Mouse (Mus musculus): ENCODE results near the gene Dnah7a.
"Not testable (repeated sequence)": the region's sequence is repeated elsewhere in the genome, so short reads cannot be mapped to it uniquely, and the experiment has no call there.

The Dnah7a gene

DNA sequence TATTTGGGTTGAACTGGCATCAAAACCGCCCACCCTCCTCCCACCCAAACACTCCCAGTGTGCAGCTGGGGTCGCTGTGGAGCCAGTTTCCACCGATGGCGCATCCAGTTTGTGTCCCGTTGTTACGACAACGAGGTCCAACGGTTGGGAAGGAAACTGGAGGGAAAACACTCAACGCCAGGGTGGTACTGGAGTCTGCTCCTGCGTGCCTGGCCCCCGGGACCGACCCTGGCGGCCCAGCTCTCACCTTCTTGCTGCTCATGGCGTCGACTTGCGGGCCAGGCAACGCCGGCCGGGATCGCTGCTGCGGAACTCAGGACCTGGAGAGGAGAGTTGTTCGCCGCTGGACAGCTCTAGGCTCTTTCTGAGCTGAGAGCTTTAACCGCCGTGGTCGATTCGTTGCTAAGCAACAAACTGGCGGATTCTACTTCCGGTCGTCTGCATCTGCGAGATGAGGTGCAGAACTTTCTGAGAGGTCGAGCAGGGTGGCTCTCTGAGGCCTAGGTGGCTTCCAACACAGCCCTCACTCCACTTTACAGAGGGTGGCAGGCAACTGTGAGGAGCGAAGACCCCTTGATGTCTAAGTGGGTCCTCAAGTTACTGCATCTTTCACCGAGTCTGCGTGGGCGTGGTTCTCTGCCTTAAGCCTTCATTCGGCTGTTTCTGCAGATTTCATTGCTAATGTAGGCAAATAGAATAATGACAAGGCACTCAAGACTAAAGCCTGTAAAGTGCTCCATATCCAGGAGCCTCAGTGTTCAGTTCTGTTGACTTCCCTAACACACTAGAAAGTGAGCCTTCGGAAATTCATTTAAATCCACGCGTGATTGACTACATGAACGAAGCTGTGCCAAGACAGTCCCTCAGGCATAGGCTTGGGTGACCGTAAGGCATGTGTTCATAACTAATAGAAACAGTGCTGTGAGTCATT, at the start of gene Dnah7a:
Gene Dnah7a, minus strand, starts transcription at position 354 of the 931 bp plus-strand sequence.
- DNase-seq (ENCODE audit: low read depth, low spot score): no peak

DNA sequence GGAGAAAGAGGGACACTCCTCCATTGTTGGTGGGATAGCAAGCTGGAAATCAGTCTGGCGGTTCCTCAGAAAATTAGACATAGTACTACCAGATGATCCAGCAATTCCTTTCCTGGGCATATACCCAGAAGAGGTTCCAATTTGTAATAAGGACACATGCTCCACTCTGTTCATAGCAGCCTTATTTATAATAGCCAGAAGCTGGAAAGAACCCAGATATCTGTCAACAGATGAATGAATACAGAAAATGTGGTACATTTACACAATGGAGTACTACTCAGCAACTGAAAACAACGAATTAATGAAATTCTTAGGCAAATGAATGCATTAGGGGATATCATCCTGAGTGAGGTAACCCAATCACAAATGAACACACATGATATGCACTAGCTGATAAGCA, 46.9 kb upstream of the Dnah7a start:
- not testable (repeated sequence) for DNase-seq (ENCODE audit: low read depth, low spot score)

DNA sequence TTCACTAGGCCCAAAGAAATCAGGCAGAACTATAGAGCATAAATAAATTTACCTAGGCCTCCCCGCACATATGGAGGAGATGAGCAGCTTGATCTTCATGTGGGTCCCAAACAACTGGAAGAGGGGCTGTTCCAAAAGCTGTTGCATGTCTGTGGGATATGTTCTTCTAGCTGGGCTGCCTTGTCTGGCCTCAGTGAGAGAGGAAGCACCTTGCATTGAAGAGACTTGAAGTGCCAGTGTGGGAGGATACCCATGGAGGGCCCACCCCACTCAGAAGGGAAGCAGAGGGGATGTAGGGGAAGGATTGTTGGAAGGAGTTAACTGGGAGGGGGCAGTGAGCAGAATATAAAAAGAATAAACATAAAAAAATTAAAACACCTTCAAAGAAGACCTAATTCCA, 44.6 kb upstream of the Dnah7a start:
- DNase-seq (ENCODE audit: low read depth, low spot score): no peak

DNA sequence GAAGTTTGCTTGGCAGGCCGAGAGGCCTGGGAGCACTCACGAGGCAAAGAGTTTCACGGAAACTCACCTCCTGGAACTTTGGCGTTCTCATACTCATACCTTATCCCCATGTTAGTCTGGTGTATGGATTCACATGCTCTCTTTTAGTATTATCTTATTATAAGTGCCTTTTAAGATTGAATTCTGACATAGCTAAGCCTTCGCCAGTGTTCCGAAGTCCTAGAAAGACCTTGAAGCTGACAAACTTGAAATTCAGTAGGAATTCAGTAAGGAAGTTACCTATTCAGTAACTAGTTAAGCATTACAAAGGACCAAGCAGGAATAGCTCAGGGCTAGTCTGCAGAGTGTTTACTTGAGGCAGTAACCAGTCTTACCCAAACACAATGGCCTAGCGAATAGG, 44.1 kb upstream of the Dnah7a start:
- not testable (repeated sequence) for DNase-seq (ENCODE audit: low read depth, low spot score)

DNA sequence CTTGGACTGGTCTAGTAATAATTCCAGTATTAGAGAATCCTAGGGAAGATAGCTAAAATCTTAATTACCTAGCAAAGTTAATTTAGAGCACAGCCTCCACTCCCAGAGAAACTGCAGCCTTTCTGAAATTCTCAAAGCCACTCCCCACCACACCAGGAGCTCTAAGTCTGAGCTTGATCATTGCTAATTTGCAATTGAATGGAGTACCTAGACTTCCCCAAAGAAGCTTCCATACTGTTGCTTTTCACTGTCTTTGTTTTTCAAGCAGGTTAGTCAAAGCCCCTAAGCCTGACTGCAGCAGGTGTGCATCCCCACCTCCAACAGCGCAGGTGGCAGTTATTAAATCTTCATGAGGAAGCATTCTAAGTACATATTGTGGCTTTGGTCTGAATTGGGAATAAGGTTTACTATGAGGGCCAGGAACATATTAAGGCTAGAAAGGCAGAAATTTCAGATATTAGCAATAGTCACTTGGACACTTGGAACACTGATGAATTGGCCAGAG, 43.3 kb upstream of the Dnah7a start:
- DNase-seq (ENCODE audit: low read depth, low spot score): not testable (repeated sequence)

DNA sequence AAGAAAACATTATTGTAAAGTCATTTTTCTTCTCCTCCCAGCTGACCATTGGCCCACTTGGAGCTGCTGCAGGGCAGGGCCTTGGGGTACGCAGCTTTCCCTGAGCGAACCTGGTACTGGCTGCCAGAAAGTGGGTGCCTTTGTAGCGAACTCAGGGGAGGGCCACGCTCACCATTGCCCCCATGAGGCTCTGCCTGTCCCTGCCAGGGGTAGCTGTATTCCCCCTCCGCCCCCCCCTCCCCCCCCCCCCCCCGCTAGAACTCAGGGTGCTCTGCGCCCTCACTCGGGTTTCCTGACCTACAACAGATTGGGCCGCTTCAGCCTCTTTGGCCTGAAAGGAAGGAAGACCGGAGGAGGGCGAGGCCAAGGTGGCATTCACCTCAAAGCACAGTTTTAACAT, 42.0 kb upstream of the Dnah7a start:
- DNase-seq (ENCODE audit: low read depth, low spot score): no peak

DNA sequence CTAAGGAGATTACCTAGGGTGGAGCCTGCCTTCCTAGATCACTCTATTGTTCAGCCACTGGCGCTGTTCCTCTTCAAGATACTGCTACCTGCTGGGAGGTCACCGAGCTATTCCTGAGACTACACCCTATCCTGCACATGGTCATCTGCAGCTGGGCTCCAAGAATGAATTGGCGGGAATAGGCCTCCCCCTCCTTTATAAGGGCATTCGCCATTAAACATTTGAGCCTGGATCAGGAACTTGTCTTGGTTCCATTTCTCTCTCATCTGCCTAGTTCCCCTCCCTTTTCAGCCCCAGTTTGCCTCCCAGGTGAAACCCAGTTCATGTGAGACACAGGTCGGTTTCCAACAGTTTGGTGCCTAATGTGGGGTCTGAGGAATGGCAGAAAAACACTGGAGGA, 39.4 kb upstream of the Dnah7a start:
- no peak for DNase-seq (ENCODE audit: low read depth, low spot score)

DNA sequence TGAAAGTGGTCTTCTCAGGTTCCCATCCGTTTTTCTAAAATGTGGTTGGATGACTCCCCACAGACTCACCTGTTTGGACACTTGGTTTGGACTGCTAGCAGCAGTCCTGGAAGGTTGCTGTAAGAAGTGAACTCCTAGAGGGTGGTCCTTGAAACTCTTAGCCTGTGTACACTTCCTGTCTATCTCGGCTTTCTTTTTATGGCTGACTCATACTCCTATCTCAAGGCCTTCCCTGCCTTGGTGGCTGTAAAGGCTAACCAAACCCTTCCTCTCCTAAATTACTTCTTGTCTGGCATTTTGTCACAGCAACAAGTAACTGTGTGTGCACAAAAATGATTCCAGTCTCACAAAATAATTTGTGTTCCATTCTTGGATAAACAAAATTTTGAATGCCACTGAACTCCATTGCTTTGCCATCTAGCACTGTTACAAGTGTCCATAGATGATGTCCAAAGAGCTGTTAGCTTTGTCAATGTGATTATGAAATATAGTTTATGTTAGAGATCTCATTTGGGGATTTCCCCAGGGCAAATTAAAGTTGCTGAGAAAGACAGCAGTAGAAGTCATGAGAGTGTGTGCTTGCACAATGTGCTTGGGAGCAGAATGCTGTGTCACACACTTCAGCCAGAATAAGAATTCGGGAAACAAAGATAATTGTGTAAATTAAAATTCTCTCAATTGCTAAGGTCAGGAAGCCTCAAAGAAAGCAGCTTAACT, 35.3 kb upstream of the Dnah7a start:
- no peak for DNase-seq (ENCODE audit: low read depth, low spot score)

DNA sequence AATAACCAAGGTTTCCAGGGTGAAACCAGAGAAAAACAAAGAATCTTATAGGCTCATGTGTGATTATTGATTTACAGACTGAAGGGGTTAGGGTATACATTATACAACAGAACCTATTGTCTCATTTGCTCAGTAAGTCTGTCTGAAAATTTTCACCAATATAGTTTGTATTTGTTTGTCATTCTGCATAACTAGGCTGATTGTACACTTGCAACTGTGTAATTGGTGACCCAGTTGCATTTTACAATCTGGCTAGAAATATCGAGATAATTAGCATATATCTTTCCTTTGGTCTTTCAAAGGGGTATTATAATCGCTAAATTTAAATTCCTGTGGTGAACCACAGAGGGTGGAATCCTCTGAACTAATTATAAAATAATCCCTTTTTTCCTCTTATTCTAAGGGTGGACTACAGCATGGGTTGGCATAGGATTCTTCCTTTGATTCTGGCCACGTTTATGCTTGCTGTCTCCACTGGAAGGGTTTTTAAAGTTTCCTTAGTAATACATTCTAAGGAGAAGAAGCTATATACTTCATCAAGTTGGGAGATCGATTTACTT, 34.3 kb upstream of the Dnah7a start:
- no peak for DNase-seq (ENCODE audit: low read depth, low spot score)

DNA sequence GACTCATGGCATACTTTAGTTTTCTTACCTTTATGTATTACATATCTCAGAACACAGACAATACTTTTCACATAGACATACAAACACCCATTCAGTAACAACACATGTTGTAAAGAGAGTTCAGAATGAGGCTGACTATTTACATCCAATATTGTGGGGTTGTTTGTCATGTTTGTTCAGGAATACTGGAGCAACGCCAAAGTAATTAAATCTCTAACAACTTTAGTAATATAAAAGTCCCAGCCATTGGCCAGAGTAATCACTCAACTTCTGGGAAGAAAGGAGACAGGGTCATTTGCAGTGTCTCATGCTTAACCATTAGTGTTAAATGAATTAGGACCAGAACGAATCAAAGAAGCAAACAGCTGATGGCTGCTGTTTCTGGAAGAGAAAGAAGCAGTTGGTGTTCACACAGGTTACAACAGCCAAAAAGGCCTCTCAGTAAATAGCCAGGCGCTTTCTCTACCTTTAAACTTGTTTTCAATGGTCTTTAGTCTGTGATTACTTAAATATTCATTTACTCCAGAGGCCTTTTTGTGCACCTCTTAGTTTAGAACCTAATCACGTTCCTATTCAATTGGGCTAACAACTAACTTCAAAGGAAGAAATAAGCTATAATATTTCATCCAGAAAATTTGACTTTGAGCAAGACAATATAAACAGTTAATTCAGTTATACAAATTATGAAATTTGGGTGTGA, 33.6 kb upstream of the Dnah7a start:
- DNase-seq (ENCODE audit: low read depth, low spot score): not testable (repeated sequence)

DNA sequence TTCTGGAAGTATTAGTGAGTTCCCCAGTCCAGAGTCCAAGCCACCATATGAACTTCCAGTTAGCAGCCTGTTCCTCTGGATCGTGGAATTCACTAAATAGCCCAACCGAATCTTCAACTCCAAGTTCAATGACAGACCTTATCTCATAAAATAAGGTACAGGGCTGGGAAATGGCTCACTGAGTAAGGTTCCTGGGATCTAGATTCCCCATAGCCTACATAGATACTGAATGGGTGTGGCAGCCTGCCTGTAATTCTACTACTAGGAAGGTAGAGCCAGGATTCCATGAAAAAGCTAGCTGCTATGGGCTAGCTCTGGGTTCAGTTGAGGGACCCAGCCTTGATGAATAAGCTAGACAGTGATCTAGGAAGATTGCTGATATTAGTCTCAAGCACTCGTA, 30.0 kb upstream of the Dnah7a start:
- no peak for DNase-seq (ENCODE audit: low read depth, low spot score)

DNA sequence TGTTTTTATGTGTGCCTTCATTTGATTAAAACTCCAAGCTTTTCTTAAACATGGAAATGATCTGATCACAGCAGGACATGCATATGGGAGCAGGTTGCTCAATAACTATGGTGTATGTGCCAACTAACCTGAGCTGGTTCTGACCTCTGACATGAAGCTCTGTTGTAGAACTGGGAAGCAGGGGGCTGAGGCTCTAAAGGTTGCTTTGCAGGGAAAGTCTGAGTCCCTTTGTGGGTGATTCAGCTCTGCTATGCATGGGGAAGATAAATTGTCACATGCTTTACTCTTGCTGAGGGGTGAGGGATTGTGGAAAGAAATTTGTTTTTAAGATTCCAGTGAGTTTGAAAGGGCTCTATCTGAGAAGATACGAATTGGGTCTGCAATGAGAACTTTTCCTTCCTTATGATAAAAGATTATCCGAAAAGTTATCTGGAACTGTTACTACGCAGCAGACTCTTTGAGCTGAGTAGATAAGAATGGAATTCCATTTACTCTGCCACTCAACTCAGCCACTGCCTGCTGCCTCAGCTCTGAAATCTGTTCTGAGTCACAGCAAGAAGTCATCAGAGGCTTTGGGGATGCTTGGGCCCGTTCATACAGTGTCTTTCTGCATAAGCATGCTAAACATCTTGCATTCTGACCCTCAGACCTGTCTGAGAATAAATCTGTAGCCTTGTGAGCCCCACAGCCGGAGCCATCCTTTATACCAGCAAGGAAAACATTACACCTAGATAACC, 22.1 kb upstream of the Dnah7a start:
- DNase-seq (ENCODE audit: low read depth, low spot score): no peak

DNA sequence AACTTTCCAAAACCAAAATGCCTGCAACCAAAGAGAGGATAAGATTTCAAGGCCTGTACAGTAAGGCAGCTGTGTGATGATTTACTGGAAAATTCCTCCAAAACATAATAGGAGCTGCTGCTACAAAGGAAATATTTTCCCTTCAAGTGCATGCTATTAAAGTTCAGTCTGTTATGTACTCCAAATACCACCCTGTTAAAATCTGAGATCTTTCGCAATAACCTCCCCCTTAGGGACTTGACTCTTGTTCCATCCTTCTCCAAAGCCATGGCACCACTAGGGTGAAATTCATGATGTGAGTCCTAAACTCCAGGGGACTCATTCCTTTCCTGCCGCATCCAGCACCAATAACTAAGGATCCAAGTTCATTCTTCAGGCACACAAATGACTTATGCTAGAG, 20.3 kb upstream of the Dnah7a start:
- no peak for DNase-seq (ENCODE audit: low read depth, low spot score)

DNA sequence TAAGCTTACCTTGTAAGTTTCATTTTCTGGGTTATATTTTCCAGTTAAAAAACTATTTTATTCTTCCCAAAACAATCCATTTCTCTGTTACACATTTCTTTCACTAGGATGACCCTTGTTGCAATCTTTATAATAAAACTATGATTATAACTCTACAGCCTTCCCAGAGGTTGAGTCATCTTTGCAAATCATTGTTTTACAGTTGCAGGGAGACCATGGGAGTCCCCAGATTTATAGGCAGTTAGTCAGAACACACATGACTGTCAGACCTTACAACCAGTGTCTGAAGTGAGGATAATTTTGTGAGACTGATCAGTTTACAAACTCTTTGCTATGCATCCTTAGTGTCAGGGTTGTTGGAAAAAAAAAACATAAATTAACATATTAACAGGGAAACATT, 14.8 kb upstream of the Dnah7a start:
- no peak for DNase-seq (ENCODE audit: low read depth, low spot score)

DNA sequence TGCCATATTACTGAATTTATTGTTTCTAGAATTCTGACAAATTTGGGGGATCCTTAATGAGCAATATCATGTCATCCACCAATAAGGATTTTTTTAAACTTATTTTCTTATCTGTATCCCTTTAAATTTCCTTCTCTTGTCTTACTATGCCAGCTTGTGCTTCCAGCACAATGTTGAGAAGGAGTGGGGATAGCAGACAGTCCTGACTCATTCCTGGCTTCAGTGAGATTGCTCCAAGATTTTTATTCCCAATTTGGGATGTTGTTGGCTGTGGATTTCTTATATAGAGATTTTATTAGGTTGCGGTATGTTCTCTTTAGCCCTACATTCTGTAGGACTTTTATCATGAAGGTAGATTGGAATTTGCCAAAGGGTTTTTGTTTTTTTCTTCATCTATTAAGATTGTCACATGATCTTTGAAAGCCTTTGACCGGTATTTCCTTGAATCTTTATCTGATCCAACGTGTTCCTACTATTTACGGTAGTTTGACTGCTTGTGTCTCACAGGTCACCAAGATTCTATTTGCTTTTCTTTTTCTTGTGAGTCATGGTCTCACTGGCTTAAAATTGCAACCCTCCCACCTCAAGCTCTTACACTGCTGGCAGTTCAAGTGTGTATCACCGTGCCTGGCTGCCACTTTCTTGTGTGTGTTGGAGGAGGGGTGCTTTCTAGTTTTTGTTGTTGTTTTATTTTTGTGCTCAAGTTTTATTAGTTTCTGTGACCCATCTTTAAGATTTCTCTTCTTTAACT, 14.2 kb upstream of the Dnah7a start:
- no peak for DNase-seq (ENCODE audit: low read depth, low spot score)

DNA sequence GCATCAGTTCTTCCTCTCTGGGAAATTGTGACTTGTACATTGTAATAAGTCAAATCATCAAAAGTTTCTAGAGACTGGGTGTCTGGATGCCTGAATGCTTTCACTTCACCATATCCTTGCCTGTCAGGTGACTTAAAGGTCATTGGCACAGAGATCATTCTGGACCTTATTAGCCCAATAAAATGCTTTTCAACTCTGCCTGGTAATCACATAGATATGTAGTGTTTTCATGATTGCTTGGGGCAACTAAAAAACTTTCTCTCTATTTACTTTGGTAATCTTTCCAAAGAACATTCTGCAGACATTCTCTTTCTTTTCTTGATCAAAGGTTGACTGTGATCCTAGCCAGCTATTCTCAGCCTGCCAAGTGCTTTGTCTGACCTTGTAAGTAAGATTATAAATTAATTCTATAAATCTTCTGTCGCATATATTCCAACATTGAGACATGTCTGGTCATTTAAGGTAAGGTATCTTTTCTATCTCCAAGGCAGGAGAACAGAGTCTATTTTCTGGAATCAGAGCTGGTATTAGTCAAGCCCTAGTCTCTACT, 9.5 kb upstream of the Dnah7a start:
- DNase-seq (ENCODE audit: low read depth, low spot score): no peak

DNA sequence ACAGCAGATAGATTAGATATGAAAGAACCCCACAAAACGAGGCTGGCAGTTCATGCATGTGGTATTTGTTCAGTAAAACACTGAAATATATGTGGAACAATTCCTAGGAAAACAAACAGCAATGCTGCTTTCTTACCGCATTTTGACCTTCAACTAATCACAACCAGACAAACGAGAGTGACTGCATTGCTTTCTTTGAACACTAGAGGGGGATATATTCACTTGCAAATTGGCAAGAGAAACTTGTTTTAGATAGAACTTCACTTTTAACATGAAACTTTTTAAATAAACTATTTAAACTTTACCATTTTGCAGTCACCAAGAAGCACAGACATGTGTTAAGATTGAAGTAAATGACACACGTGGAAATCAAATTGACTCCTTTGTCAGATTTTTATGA, 8.9 kb upstream of the Dnah7a start:
- DNase-seq (ENCODE audit: low read depth, low spot score): peak; percentile 37

DNA sequence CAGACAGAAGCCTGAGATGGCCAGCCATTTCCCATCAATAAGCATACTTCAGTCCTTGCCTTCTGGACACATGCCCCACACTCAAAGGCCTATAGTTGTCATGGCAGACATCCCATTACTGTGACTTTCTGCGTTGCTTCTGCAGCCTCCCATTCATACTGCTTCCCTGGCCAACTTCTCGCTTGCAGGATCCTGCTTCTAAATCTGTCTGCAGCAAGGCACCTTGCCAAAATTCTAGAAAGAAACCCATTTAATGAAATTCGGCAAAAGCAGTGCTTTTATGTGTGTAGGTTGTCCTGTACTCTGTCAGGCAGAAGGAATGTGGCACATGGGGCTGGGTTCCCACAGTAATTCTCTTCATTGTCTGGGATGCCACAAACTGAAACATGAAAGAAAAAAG, 6.8 kb upstream of the Dnah7a start:
- DNase-seq (ENCODE audit: low read depth, low spot score): not testable (repeated sequence)

DNA sequence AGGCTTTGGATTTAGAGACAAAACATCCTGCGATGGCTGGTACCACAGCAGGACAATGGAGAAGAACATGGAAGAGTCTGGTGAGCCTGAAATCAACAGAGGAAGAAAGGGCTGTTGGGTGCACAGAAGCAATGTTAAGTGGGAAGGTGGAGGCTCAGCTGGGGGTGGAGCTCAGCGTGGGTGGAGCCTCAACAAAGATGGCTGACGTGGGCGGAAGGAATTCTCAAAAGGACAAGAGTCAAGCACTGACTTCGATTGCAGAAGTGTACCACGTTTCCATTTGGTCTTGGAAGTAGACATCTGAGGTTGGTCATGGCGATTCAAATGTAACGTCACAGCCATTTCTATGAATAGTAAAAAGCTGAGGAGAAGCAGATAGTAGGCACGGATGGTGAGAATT, 4.5 kb upstream of the Dnah7a start:
- no peak for DNase-seq (ENCODE audit: low read depth, low spot score)

DNA sequence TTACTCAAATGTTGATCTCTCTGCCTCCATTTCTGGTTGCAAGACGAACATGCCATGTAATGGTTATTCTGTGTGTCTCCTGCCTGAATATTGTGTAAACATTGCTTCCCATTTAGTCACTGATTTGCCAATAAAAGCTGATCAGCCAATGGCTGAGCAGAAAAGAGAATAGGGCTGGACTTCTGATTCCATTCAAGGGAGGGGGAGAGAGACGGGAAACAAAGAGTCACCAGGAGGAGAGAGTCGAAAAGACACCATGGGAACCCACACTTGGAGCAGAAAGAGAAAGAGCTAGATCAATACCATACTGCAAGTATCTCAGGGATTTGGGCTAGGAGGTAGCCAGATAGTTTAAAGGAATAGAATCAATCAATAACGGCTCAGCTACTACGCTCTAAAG, 3.0 kb upstream of the Dnah7a start:
- not testable (repeated sequence) for DNase-seq (ENCODE audit: low read depth, low spot score)

Data from retina, adult 2 months (tissue).